Mouse (Mus musculus): ENCODE measurements around the gene Smarcc2. TPM values are rescaled to one million over a fixed set of nuclear protein-coding genes. Genes with fewer than 3 reads are reported as not detected.

The Smarcc2 gene
- 100 to 1,000 TPM; 295 to 311 TPM for total RNA-seq (2021)

GRCm38 (mm10) chr10:128458719-128459408 is at the start of gene Smarcc2:
Smarcc2 (plus strand) TSS chr10:128459248.
- DNase-seq: peak; percentile 88
- intact Hi-C loops (cut with DNase I): loop anchor here (5.0 kb wide), 2 partner anchors 47 to 97 kb away; partner anchors contain the start of genes Nabp2 and Rnf41

- DNase-seq: peak; percentile 98
- intact Hi-C loops (cut with DNase I): loop anchor here (5.0 kb wide), 1 partner anchor 47 kb away; the partner anchor contains the start of gene Smarcc2
These were observed 49.1 kb upstream of the Smarcc2 start for GRCm38 (mm10) chr10:128409692-128410559.

DNA sequence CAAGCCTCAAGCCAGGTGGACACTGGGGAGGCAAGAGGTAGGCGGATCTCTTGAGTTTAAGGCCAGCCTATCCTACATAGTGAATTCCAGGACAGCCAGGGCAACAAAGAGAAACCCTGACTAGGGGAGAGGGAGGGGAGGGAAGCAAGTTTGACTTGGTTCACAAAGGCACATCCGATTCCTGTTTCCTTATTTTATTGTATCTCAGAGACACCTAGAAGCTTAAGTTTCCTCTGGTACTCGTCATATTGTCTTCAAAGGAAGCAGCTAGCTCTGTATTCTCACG is 48.5 kb upstream of the Smarcc2 start:
- no peak for DNase-seq
- intact Hi-C loops (cut with DNase I): loop anchor here (5.0 kb wide), 1 partner anchor 47 kb away; the partner anchor contains the start of gene Smarcc2

- intact Hi-C loops (cut with DNase I): loop anchor here (5.0 kb wide), 1 partner anchor 46 kb away; the partner anchor contains the start of gene Smarcc2
These were observed 47.6 kb upstream of the Smarcc2 start, which contains the start of the genes Nabp2 and Rnf41 for GRCm38 (mm10) chr10:128411211-128412054. Nabp2 (minus strand) TSS chr10:128411492. Rnf41 (plus strand) TSS chr10:128411657.

GRCm38 (mm10) chr10:128412055-128412381 is 47.0 kb upstream of the Smarcc2 start:
- intact Hi-C loops (cut with DNase I): loop anchor here (5.0 kb wide), 1 partner anchor 45 kb away; the partner anchor contains the start of gene Smarcc2
- peak; percentile 54 for DNase-seq

More at GRCm38 (mm10) chr10:128411211-128412054, 47.6 kb upstream of the Smarcc2 start, which contains the start of the genes Nabp2 and Rnf41:
- DNase-seq: peak; percentile 98

GRCm38 (mm10) chr10:128412558-128412957 is 46.5 kb upstream of the Smarcc2 start:
- intact Hi-C loops (cut with DNase I): loop anchor here (5.0 kb wide), 1 partner anchor 45 kb away; the partner anchor contains the start of gene Smarcc2

DNA sequence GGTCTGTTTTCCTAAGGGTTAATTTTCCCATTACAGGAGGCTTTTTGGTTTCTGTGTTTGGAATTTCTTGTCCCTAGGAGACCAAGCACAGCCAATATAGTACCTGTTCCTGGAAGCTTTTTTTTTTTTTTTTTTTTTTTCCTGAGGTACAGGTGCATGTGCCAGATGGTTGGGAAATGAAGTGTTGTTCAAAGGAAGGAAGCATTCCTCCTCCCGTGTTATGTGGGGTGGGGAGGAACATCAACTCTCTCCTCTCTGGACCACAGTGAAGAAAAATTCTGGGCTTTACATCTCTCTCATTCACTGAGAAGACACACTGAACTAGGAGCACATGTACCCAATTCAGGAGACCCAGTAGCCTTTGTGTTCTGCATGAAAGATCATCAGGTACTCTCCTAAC is 46.0 kb upstream of the Smarcc2 start:
- no peak for DNase-seq
- intact Hi-C loops (cut with DNase I): loop anchor here (5.0 kb wide), 1 partner anchor 44 kb away; the partner anchor contains the start of gene Smarcc2

More at GRCm38 (mm10) chr10:128412558-128412957, 46.5 kb upstream of the Smarcc2 start:
- no peak for DNase-seq

DNA sequence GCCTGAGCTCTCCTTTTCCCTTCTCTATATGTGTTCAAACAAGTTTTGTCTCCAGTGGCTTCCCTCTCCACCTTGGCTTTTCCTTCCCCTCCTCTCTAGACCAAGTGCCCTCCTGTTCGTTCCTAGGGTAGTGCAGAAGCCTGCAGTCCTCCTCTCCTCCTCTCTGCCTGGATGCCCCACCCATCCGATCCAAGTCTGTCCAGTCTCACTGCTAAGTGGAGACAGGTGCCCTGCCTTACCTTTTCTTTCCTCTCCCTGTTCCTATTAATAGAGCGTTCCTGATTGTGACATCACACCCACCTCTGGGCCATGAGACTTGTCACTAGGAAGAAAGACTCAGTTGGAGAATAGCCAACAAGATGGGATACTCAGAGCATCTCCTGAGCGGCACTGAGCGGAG is 44.2 kb upstream of the Smarcc2 start:
- intact Hi-C loops (cut with DNase I): loop anchor here (5.0 kb wide), 1 partner anchor 42 kb away; the partner anchor contains the start of gene Smarcc2
- no peak for DNase-seq

GRCm38 (mm10) chr10:128422426-128422825 is 36.6 kb upstream of the Smarcc2 start:
- no peak for DNase-seq

DNA sequence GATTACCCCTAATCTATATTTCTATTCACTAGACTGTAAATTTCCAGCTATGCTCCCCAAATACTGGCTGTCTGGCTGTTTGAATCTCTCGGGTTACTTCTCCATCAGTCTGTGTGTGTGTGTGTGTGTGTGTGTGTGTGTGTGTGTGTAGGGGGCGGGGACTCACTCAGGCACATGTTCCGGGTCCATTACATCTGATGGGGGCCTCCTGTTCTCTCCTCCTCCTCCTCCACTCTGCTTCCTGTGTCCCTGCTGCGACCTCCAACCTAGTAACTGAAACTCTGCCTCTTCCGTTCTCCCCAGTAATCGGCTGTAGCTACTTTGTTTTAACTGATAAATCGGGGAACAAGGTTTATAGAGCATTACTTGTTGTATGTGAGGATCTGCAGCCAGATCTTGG is 34.4 kb upstream of the Smarcc2 start:
- intact Hi-C loops (cut with DNase I): no loop called here
- no peak for DNase-seq

More at GRCm38 (mm10) chr10:128422426-128422825, 36.6 kb upstream of the Smarcc2 start:
- intact Hi-C loops (cut with DNase I): no loop called here

GRCm38 (mm10) chr10:128425260-128425659 is 33.8 kb upstream of the Smarcc2 start:
- no peak for DNase-seq
- intact Hi-C loops (cut with DNase I): no loop called here

- intact Hi-C loops (cut with DNase I): no loop called here
- DNase-seq: no peak
These were observed 30.0 kb upstream of the Smarcc2 start for GRCm38 (mm10) chr10:128429052-128429451.

DNA sequence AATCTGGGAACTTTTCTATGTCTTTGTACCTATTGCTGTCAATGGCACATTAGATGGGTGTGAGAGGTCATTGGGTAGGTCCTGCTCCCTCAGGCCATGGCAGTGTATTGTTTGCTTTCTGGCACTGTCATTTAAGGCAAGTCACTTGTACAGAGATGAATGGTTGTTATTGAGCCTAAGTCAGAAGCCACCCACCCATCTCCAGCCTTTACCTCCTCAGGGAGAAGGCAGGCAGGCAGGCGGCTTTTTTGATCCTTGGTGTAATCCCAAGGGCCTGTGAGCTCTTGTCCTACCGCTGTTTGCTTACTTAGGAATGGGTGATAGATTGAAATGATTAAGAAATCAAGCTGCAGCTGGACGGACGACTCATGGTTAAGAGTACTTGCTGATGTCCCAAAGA is 29.6 kb upstream of the Smarcc2 start:
- intact Hi-C loops (cut with DNase I): no loop called here
- no peak for DNase-seq

- DNase-seq: no peak
- intact Hi-C loops (cut with DNase I): no loop called here
These were observed 25.6 kb upstream of the Smarcc2 start for GRCm38 (mm10) chr10:128433417-128433816.

DNA sequence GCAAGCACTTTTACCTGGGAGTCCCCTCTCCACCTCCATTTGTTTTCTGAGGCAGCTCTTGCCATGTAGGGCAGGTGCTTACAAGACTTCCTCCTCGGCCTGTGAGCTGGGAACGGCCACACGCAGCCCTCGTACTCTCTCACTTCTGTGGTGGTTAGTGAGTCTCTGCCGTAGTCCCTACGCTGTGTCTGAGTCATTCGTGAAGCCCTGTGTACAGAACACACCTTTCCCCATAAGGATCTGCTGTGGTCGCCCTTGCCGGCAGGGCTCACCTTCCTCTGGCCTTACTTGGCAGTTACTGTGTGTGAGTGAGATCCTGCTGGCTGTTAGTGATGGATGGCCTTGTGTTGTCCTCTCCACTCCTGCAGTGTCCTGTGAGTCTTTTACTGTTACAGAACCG is 24.4 kb upstream of the Smarcc2 start:
- intact Hi-C loops (cut with DNase I): no loop called here
- no peak for DNase-seq

DNA sequence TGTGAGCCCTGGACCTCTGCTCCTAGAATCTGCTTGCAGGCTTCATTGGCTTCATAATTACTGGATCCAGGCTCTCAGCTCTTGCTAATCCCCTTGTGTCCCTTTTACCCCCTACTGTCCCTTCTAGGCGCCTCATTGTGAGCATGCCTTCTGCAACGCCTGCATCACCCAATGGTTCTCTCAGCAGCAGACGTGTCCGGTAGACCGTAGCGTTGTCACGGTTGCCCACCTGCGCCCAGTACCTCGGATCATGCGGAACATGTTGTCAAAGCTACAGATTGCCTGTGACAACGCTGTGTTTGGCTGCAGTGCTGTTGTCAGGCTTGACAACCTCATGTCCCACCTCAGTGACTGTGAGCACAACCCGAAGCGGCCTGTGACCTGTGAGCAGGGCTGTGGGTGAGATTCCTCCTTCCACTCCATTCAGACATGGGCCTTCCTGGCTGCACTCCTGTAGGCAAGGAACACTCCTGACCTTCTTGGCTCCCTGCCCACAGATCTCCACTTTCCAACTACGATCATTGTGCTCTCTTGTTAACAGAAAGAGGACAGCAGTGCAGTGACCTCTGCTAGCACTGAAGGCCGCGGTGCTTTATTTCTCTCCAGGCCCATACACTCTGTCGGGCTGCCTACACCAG is 23.7 kb upstream of the Smarcc2 start:
- intact Hi-C loops (cut with DNase I): no loop called here
- DNase-seq: peak; percentile 48

- no peak for DNase-seq
- intact Hi-C loops (cut with DNase I): no loop called here
These were observed 23.2 kb upstream of the Smarcc2 start for GRCm38 (mm10) chr10:128435873-128436272.

- intact Hi-C loops (cut with DNase I): no loop called here
- peak; percentile 57 for DNase-seq
These were observed 22.7 kb upstream of the Smarcc2 start for GRCm38 (mm10) chr10:128436376-128436775.

DNA sequence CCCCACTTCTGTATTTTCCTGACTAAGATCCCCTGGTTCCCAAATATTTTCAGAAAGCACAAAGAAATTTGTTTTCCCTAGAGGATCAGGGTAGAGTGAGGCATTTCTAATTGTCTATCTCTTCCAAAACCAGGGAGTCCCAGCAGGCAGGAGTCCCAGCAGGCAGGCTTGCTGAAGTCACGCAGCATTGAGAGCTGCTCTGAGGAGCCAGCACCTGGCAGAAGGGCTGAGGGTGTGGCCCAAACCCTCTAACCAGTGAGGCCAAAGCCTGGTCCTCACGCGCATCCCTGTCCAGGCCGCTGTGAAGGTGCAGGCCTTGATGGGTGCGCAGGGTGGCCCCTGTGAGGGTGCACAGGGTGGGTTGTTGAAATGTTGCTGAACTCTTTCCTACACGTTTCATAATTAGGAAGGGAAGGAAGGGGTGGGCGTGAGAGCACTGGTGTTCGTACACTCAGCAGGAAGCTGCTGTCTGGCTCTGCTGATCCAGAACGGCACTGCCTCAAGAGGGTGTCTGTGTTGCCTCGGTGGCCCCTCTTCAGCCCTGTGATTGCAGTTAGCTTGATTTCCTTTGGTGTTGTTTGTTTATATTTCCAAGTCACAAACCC is 20.3 kb upstream of the Smarcc2 start:
- DNase-seq: no peak
- intact Hi-C loops (cut with DNase I): no loop called here

Data from left cerebral cortex, postnatal 4 days (tissue).